Mouse (Mus musculus) embryo, embryonic 9.5 days (tissue): ENCODE results near the gene Gm3625.
"Not testable (repeated sequence)": the region's sequence is repeated elsewhere in the genome, so short reads cannot be mapped to it uniquely, and the experiment has no call there.

ENCODE experiments used
- DNase-seq: peaks from one replicate; pipeline ENCODE4 v3.0.0-alpha.2; 2017; ENCODE audit errors: extremely low spot score

Gene Gm3625

DNA sequence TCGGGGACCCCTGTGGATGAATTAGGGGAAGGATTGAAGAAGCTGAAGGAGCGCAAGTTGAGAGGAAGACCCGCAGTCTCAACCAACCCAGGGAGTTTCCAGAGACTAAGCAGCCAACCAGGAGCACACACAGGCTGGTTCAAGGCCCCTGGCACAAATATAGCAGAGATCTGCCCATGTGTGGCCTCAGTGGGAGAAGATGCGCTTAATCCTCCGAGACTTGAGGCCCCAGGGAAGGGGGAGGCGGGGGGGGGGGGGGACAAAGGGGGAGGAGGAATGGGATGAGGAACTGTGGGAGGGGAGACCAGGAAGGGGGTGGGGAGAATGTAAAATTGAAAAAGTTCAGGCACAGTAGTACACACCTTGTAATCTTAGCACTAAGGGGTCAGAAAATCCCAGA lies 37.3 kb downstream of the Gm3625 start:
- DNase-seq: no peak

DNA sequence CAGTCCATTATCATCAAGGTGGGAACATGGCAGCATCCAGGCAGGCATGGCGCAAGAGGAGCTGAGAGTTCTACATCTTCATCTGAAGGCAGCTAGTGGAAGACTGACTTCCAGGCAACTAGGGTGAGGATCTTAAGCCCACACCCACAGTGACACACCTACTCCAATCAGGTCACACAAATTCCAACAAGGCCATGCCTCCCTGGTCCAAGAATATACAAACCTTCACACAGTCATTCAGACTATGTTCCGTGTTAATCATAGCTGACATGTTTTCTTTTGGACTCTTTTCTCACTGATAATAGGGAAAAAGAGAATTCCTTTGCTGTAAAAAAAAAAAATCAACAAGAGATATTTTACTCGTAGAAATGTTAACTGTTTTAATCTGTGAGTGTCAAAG lies 39.0 kb downstream of the Gm3625 start:
- DNase-seq: not testable (repeated sequence)

DNA sequence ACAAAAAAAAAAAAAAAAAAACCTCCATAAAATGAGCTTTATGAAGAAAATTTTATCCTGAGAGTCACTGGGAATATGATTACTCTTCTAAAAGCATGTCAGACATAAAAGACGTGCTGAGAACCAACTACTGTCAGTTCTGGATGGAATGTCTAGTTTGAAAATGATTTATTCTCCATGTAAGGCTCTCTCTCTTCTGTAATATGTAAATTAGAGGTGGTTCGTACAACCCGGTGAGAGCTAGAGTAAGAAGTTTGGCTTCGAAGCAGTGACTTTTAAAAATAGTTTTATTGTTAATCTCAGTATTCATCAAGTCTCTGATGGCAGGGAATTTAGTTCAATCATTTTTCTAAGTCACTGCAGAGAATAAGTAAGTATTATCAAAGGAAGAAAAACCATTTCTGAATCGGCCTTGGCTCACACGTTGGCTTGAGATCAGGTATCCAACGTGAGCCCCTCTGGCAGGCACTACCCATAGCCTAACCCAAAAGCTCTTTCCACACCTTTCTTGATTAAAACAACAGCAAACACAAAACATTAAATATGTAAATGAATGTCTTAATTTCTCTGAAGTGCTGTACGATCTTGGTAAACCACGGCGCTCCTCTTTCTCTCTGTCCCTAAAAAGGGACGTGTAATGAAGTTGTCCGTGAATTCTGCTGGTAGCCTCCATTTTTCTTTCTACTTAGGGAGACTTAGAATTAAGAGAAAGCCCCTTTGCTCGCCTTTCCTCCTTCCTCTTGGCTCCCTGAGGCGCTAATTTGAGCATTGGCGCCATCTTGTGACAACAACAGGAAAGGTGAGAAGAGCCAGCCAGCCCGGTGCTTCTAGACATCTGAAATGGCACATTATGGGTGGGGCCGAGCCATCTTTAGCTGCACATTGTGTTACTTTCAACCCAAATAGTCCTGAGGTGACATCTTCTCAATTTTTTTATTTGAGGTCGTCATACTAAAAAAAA lies 44.4 kb downstream of the Gm3625 start:
- DNase-seq: peak; percentile 79

DNA sequence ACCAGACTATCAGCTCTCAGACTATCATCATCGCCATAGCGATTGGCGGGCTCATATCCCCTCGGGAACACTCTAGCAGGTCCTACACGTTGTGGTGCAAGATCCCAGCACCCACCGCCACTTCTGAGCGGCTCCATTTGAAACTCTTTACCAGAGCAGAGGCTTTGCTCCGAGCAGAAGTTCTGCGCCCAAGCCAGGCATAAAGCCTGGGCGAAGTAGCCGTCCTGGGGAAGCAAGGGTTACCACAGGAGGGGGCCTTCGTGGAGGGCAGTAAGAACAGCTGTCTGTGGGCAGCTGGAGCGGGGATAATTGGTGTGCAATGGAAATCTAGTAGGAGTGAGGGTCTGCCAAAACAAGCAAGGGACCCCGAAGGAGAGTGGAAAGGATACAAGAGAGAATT lies 45.2 kb downstream of the Gm3625 start:
- DNase-seq: no peak

DNA sequence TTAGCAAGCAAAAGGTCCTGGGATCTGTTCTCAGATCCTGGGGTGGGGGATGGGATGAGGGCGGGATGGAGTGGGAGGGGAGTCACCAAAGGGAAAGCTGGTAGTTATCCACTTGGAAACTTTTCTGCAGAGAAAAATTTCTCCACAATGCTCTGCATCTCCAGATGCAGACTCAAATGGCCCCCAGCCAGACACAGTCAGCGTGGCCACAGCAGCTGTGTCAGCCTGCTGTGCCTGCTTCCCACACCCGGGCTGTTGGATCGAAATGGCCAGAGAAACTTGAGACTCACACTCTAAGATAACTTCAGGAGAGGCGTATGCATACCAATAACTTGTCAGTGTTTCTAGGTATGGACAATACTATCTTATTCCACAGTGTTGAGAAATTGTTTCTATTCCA lies 46.2 kb downstream of the Gm3625 start:
- no peak for DNase-seq

DNA sequence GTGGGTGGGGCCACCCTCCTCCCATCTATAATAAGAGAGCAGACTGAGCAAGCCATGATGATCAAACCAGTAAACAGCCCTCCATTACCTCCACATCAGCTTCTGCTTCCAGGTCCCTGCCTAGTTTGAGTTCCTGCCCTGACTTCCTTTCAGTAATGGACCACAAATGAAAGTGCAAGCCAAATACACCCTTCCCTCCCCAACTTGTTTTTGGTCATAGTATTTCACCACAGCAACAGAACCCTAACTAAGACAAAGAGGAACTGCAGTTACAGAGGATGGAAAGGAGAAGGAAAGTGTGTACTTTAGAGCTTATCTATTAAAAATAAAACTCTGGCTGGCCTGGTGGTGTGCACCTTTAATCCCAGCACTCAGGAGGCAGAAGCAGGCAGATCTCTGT lies 47.3 kb downstream of the Gm3625 start:
- DNase-seq: no peak

DNA sequence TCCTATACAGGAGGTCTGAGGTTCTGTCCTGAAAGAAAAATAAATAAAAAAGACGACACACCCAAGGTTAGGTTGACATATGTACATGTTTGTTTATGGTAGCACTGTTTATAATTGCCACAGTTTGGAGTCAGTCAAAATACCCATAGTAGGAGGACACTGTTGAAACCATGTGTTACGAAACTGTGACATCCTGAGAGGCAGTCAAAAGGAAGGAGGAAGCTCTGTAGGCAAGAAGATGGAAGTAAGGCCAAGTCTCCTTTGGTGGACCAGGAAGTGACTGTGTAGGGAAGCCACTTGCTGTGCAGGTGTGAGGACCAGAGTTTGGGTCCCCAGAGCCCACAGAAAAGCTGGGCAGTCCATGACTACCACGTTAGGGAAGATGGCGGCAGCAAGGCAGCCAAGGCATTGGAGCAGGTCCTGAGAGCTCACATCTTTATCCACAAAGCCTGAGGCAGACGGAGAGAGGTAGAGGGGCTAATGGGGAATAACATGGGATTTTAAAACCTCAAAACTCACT lies 48.3 kb downstream of the Gm3625 start:
- no peak for DNase-seq
